Mouse (Mus musculus): ENCODE results near the gene Ppp2r1b.

GRCm38 (mm10) chr9:50867015-50867414 is 21.9 kb downstream of the Ppp2r1b start:
- no peak for TF ChIP-seq CTCF (IDR thresholded peaks at IDR 0.05; ENCODE audit: low read depth)
- no peak for TF ChIP-seq EP300 (IDR thresholded peaks at IDR 0.05; ENCODE audit: low read depth)
